Mouse (Mus musculus): ENCODE data around the gene Nsun2. TPM values are rescaled to one million over a fixed set of nuclear protein-coding genes. Genes with fewer than 3 reads are reported as not detected.
"Not testable (repeated sequence)": the region's sequence is repeated elsewhere in the genome, so short reads cannot be mapped to it uniquely, and the experiment has no call there.

Gene Nsun2
- polyA plus RNA-seq, 1 experiment from 2014 or later: 75.2 TPM

- no peak overlapping the region for H3K9ac ChIP-seq
- H3K9me3 ChIP-seq: no peaks in the 10 kb centered on the region
- H3K36me3 ChIP-seq: no peaks in the 10 kb centered on the region; the same call in 1 of the 2 replicates
- H3K27ac ChIP-seq: no peak overlapping the region
- no peak overlapping the region for H3K4me3 ChIP-seq
- no peak overlapping the region for H3K4me2 ChIP-seq
- no peak for ATAC-seq (ENCODE audit: low FRiP score)
- H3K4me1 ChIP-seq (replicated peaks): no peaks in the 10 kb centered on the region
- 64% methylated on average over 6 of the region's 6 CpGs for WGBS
- H3K27me3 ChIP-seq: no peaks in the 10 kb centered on the region
These were observed 52.3 kb downstream of the Nsun2 start for GRCm38 (mm10) chr13:69585828-69586227.

- Histone ChIP-seq H3K4me2 (no peak overlapping the region), H3K27ac (no peak overlapping the region), H3K4me3 (no peak overlapping the region), H3K27me3 (no peaks in the 10 kb centered on the region), H3K9ac (no peak overlapping the region), H3K4me1 (replicated peaks) (no peaks in the 10 kb centered on the region), H3K36me3 (no peaks in the 10 kb centered on the region; the same call in 1 of the 2 replicates), H3K9me3 (no peaks in the 10 kb centered on the region)
- WGBS: 63% methylated on average over 10 of the region's 10 CpGs
- ATAC-seq (ENCODE audit: low FRiP score): no peak
These were observed 52.8 kb downstream of the Nsun2 start for GRCm38 (mm10) chr13:69586337-69586736.

- Histone ChIP-seq H3K36me3 (no peaks in the 10 kb centered on the region; the same call in 1 of the 2 replicates), H3K4me3 (no peak overlapping the region), H3K4me2 (no peak overlapping the region), H3K27ac (no peak overlapping the region), H3K9me3 (no peaks in the 10 kb centered on the region), H3K27me3 (no peaks in the 10 kb centered on the region), H3K4me1 (replicated peaks) (no peaks in the 10 kb centered on the region), H3K9ac (no peak overlapping the region)
- WGBS: 84% methylated on average over 3 of the region's 3 CpGs
- ATAC-seq (ENCODE audit: low FRiP score): no peak
These were observed 54.3 kb downstream of the Nsun2 start for GRCm38 (mm10) chr13:69587849-69588248.

GRCm38 (mm10) chr13:69588263-69588662, 54.7 kb downstream of the Nsun2 start:
- ATAC-seq (ENCODE audit: low FRiP score): no peak
- WGBS: 64% methylated on average over 6 of the region's 6 CpGs

GRCm38 (mm10) chr13:69591338-69591737, 57.8 kb downstream of the Nsun2 start:
- no peak overlapping the region for H3K9ac ChIP-seq
- 95% methylated on average over 5 of the region's 5 CpGs for WGBS
- H3K4me1 ChIP-seq (replicated peaks): no peaks in the 10 kb centered on the region
- H3K36me3 ChIP-seq: no peaks in the 10 kb centered on the region; the same call in 1 of the 2 replicates
- no peak overlapping the region for H3K4me3 ChIP-seq
- H3K27ac ChIP-seq: no peak overlapping the region
- H3K9me3 ChIP-seq: no peaks in the 10 kb centered on the region
- no peak overlapping the region for H3K4me2 ChIP-seq
- no peaks in the 10 kb centered on the region for H3K27me3 ChIP-seq
- no peak for ATAC-seq (ENCODE audit: low FRiP score)

More at GRCm38 (mm10) chr13:69588263-69588662, 54.7 kb downstream of the Nsun2 start:
- Histone ChIP-seq H3K4me2 (no peak overlapping the region), H3K4me3 (no peak overlapping the region), H3K9ac (no peak overlapping the region), H3K27me3 (no peaks in the 10 kb centered on the region), H3K9me3 (no peaks in the 10 kb centered on the region), H3K4me1 (replicated peaks) (no peaks in the 10 kb centered on the region), H3K27ac (no peak overlapping the region), H3K36me3 (no peaks in the 10 kb centered on the region; the same call in 1 of the 2 replicates)

GRCm38 (mm10) chr13:69592226-69592625, 58.7 kb downstream of the Nsun2 start:
- H3K4me2 ChIP-seq: no peak overlapping the region
- no peaks in the 10 kb centered on the region for H3K9me3 ChIP-seq
- H3K27me3 ChIP-seq: no peaks in the 10 kb centered on the region
- ATAC-seq (ENCODE audit: low FRiP score): no peak
- H3K36me3 ChIP-seq: no peaks in the 10 kb centered on the region; the same call in 1 of the 2 replicates
- no peak overlapping the region for H3K4me3 ChIP-seq
- H3K4me1 ChIP-seq (replicated peaks): no peaks in the 10 kb centered on the region
- H3K9ac ChIP-seq: no peak overlapping the region
- 80% methylated on average over 8 of the region's 8 CpGs for WGBS
- no peak overlapping the region for H3K27ac ChIP-seq

- no peak overlapping the region for H3K4me2 ChIP-seq
- no peaks in the 10 kb centered on the region; the same call in 1 of the 2 replicates for H3K36me3 ChIP-seq
- H3K9me3 ChIP-seq: no peaks in the 10 kb centered on the region
- ATAC-seq (ENCODE audit: low FRiP score): no peak
- no peak overlapping the region for H3K27ac ChIP-seq
- no peaks in the 10 kb centered on the region for H3K4me1 ChIP-seq (replicated peaks)
- whole genome bisulfite sequencing: 78% methylated on average over 8 of the region's 8 CpGs
- no peaks in the 10 kb centered on the region for H3K27me3 ChIP-seq
- no peak overlapping the region for H3K4me3 ChIP-seq
- H3K9ac ChIP-seq: no peak overlapping the region
These were observed 59.9 kb downstream of the Nsun2 start for GRCm38 (mm10) chr13:69593453-69593852.

GRCm38 (mm10) chr13:69594577-69595256, 61.2 kb downstream of the Nsun2 start:
- H3K9ac ChIP-seq: no peak overlapping the region; the same call in 1 of the 2 replicates
- WGBS: 88% methylated on average over 7 of the region's 7 CpGs
- H3K4me2 ChIP-seq: no peak overlapping the region
- H3K27ac ChIP-seq: no peak overlapping the region
- ATAC-seq (ENCODE audit: low FRiP score): no peak
- no peaks in the 10 kb centered on the region for H3K9me3 ChIP-seq
- H3K27me3 ChIP-seq: no peaks in the 10 kb centered on the region
- no peaks in the 10 kb centered on the region for H3K4me1 ChIP-seq (replicated peaks)
- no peaks in the 10 kb centered on the region; the same call in 1 of the 2 replicates for H3K36me3 ChIP-seq
- H3K4me3 ChIP-seq: no peak overlapping the region

GRCm38 (mm10) chr13:69595911-69596310, 62.4 kb downstream of the Nsun2 start:
- Histone ChIP-seq H3K27me3 (no peaks in the 10 kb centered on the region), H3K9me3 (no peaks in the 10 kb centered on the region), H3K27ac (no peak overlapping the region), H3K36me3 (no peaks in the 10 kb centered on the region), H3K9ac (no peak overlapping the region), H3K4me1 (replicated peaks) (no peaks in the 10 kb centered on the region), H3K4me3 (no peak overlapping the region), H3K4me2 (no peak overlapping the region)
- ATAC-seq (ENCODE audit: low FRiP score): no peak
- WGBS: 92% methylated on average over 6 of the region's 6 CpGs

GRCm38 (mm10) chr13:69596515-69596914, 63.0 kb downstream of the Nsun2 start:
- Histone ChIP-seq H3K4me2 (no peak overlapping the region), H3K27ac (no peak overlapping the region), H3K4me1 (replicated peaks) (no peaks in the 10 kb centered on the region), H3K9ac (no peak overlapping the region), H3K4me3 (no peak overlapping the region), H3K9me3 (no peaks in the 10 kb centered on the region), H3K36me3 (no peaks in the 10 kb centered on the region), H3K27me3 (no peaks in the 10 kb centered on the region)
- WGBS: 92% methylated on average over 2 of the region's 2 CpGs
- ATAC-seq (ENCODE audit: low FRiP score): no peak

- no peaks in the 10 kb centered on the region for H3K36me3 ChIP-seq
- no peaks in the 10 kb centered on the region for H3K9me3 ChIP-seq
- H3K4me2 ChIP-seq: no peak overlapping the region
- no peak overlapping the region for H3K4me3 ChIP-seq
- WGBS: 93% methylated on average over 10 of the region's 10 CpGs
- ATAC-seq (ENCODE audit: low FRiP score): no peak
- H3K27ac ChIP-seq: no peak overlapping the region
- H3K9ac ChIP-seq: no peak overlapping the region
- no peaks in the 10 kb centered on the region for H3K27me3 ChIP-seq
- H3K4me1 ChIP-seq (replicated peaks): no peaks in the 10 kb centered on the region
These were observed 65.3 kb downstream of the Nsun2 start for GRCm38 (mm10) chr13:69598867-69599266.

- H3K4me2 ChIP-seq; ATAC-seq (ENCODE audit: low FRiP score); H3K9ac ChIP-seq; H3K27me3 ChIP-seq; H3K9me3 ChIP-seq; H3K27ac ChIP-seq; H3K4me1 ChIP-seq (replicated peaks); H3K4me3 ChIP-seq; H3K36me3 ChIP-seq: not testable (repeated sequence)
- WGBS: 91% methylated on average over 5 of the region's 5 CpGs
These were observed 67.3 kb downstream of the Nsun2 start for GRCm38 (mm10) chr13:69600863-69601262.

GRCm38 (mm10) chr13:69601321-69601720, 67.8 kb downstream of the Nsun2 start:
- Histone ChIP-seq H3K4me1 (replicated peaks) (no peaks in the 10 kb centered on the region), H3K9ac (no peak overlapping the region), H3K9me3 (no peaks in the 10 kb centered on the region), H3K4me3 (no peak overlapping the region), H3K27me3 (no peaks in the 10 kb centered on the region), H3K36me3 (no peaks in the 10 kb centered on the region), H3K4me2 (no peak overlapping the region), H3K27ac (no peak overlapping the region)
- no peak for ATAC-seq (ENCODE audit: low FRiP score)
- 85% methylated on average over 5 of the region's 5 CpGs for WGBS
